Mouse (Mus musculus) hindbrain, embryonic 16.5 days (tissue): ENCODE results near the gene Glis1. TPM values are rescaled to one million over a fixed set of nuclear protein-coding genes. Genes with fewer than 3 reads are reported as not detected.

Experiments used
- ATAC-seq: fragments of 200-750 bp; cut with Nextera tagmentation; 2 replicates; pipeline ENCODE4 v1.8.0; 2017; ENCODE audit warnings: moderate TSS enrichment, moderate library complexity
- H3K27ac ChIP-seq: fragments of 300-500 bp; sonication (generic); 2 replicates; pipeline ENCODE4 v1.5.1; 2014; ENCODE audit warnings: low read depth, mild to moderate bottlenecking, control low read depth, low read length, moderate library complexity
- H3K27me3 ChIP-seq: fragments of 300-500 bp; sonication (generic); replicated peaks from 2 replicates; pipeline ENCODE4 v1.6.1; 2014; ENCODE audit warnings: low read length; ENCODE audit not compliant: control insufficient read depth, insufficient read depth
- H3K36me3 ChIP-seq: fragments of 300-500 bp; sonication (generic); 2 replicates; pipeline ENCODE4 v1.6.1; 2014; ENCODE audit warnings: mild to moderate bottlenecking, low read length, moderate library complexity, mixed read lengths; ENCODE audit not compliant: control insufficient read depth, insufficient read depth
- H3K4me1 ChIP-seq: fragments of 300-500 bp; sonication (generic); 2 replicates; pipeline ENCODE4 v1.6.1; 2014; ENCODE audit warnings: low read depth, low read length; ENCODE audit not compliant: control insufficient read depth, insufficient read depth
- H3K4me2 ChIP-seq: fragments of 300-500 bp; sonication (generic); 2 replicates; pipeline ENCODE4 v1.6.1; 2014; ENCODE audit warnings: mild to moderate bottlenecking, low read length, control low read depth, moderate library complexity
- H3K4me3 ChIP-seq: fragments of 300-500 bp; sonication (generic); 2 replicates; pipeline ENCODE4 v1.5.1; 2014; ENCODE audit warnings: mild to moderate bottlenecking, low read length, control low read depth, moderate library complexity
- H3K9ac ChIP-seq: fragments of 300-500 bp; sonication (generic); 2 replicates; pipeline ENCODE4 v1.6.1; 2014; ENCODE audit warnings: low read depth, mild to moderate bottlenecking, control low read depth, low read length, moderate library complexity
- H3K9me3 ChIP-seq: fragments of 300-500 bp; sonication (generic); 2 replicates; pipeline ENCODE4 v1.6.1; 2014; ENCODE audit warnings: mild to moderate bottlenecking, low read length, moderate library complexity; ENCODE audit not compliant: control insufficient read depth
- WGBS: fragments of 180-500 bp; shearing (Covaris S2); extraction: QIAGEN DNeasy Blood & Tissue Kit; methylation state at CpG from one replicate; pipeline ENCODE4 v1.1.7; 2014; 5-methylcytosine and 5-hydroxymethylcytosine counted together
- polyA plus RNA-seq: library from polyadenylated mRNA; unstranded; fragments of >200 nt; fragmentation: Nextera tagmentation; extraction: Ambion mirVana; gene quantifications from 2 replicates; pipeline ENCODE4 v1.2.1, GENCODE M21; 2015

The Glis1 gene
- polyA plus RNA-seq, 1 experiment from 2014 or later: 1.3 TPM

DNA sequence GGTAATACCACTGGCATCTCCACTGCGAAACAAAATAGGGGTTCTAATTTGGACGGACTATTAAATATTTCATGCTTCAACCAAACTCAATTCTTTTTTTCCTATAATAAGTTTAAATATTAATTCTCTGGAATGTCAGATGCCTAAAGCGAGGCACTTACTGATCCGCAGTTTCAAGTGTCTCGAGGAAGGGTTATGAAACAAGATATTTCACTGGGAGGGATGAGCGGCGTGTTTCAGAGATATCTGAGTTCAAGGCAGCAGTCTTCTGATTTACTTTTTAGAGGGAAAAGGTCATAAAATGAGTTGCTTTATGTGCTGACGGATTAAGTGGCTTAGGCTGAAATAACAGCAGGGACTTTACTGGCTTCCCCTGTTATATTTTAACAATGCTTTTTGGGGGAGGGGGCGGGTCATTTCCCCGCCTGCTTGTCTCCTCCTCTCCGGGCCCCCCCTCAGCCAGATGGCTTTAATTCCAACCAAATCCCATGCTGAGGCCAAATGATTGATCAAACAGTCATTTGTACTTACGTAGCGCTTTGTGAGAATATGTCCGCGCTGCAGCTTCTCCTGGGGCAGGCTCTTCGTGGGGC lies 8.6 kb downstream of the Glis1 start:
- 42% methylated on average over 16 of the region's 16 CpGs for WGBS
- no peak overlapping the region for H3K4me3 ChIP-seq
- no peak overlapping the region for H3K9ac ChIP-seq
- H3K27me3 ChIP-seq: no peaks in the 10 kb centered on the region; the same call in 1 of the 2 replicates
- H3K27ac ChIP-seq: no peak overlapping the region
- H3K4me1 ChIP-seq: peaks cover 2% of the 10 kb centered on the region; the same call in 1 of the 2 replicates
- no peaks in the 10 kb centered on the region for H3K36me3 ChIP-seq
- ATAC-seq: no peak
- no peak overlapping the region for H3K4me2 ChIP-seq
- H3K9me3 ChIP-seq: no peaks in the 10 kb centered on the region

DNA sequence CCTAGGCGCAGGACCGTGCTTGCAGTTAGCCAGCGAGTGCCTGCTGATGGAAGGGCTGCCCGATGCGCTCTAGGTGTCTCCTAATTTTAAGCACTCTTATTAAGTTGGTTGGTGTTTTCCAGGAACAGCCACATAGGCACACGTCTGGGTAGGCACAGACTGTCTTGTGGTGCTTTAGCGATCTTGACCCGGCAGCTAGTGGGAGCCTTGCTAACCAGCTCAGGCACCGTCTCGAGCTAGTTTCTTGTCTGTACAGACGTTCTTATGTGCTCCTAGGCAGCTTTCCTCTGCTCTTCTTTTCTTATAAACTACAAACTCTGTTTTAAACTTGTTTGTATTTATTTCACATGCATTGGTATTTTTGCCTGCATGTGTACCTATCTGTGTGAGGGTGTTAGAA lies 9.2 kb downstream of the Glis1 start:
- peaks cover 2% of the 10 kb centered on the region; the same call in 1 of the 2 replicates for H3K4me1 ChIP-seq
- H3K9me3 ChIP-seq: no peaks in the 10 kb centered on the region
- no peak overlapping the region for H3K4me2 ChIP-seq
- H3K4me3 ChIP-seq: no peak overlapping the region
- ATAC-seq: no peak
- no peaks in the 10 kb centered on the region for H3K27me3 ChIP-seq
- no peak overlapping the region for H3K27ac ChIP-seq
- H3K9ac ChIP-seq: no peak overlapping the region
- 61% methylated on average over 11 of the region's 11 CpGs for WGBS
- H3K36me3 ChIP-seq: no peaks in the 10 kb centered on the region

DNA sequence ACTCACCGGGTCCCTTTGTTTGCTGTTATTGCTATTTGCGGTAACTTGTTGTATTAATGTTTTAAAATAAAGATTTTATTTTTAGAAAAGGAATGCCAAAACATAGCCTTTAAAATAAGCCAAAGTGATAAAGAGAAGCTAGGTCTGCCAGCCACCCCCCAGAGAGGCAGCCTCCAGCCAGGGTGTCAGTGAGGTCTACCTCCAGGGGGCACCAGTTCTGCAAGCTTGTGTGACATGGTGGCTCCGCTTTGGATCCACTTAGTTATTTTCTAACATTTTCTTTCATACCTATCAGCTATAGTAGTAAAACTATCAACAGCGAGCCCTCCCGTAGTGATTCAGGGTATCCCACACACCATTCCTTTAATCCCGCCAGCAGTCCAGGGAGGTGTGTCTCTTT lies 14.1 kb downstream of the Glis1 start:
- WGBS: 91% methylated on average over 6 of the region's 6 CpGs
- Histone ChIP-seq H3K4me3 (no peak overlapping the region), H3K9ac (no peak overlapping the region), H3K9me3 (no peaks in the 10 kb centered on the region), H3K36me3 (no peaks in the 10 kb centered on the region), H3K27me3 (no peaks in the 10 kb centered on the region), H3K4me1 (peaks cover 3% of the 10 kb centered on the region; the same call in 1 of the 2 replicates), H3K27ac (no peak overlapping the region), H3K4me2 (no peak overlapping the region)
- no peak for ATAC-seq

DNA sequence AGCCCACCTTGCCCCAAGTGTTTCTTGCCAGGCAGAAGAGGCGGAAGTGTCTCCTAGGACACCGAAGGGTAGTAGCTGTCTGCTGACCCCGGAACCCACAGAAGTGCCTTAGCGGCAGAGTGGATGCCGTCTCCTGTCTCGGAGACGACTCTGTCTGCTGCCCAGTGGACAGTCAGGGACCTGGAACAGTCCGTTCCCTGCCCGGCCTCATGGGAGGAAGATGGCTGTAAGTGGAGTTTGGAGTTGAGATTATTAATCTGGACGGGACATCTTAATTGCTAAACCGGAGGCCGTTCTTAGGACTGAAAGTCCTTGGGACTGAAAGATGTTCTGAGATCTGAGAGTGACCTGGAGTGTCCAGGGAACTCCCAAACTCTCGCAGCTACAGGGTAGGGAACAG lies 15.1 kb downstream of the Glis1 start:
- no peak overlapping the region for H3K4me3 ChIP-seq
- H3K4me2 ChIP-seq: no peak overlapping the region
- H3K36me3 ChIP-seq: no peaks in the 10 kb centered on the region
- no peak overlapping the region for H3K9ac ChIP-seq
- no peak for ATAC-seq
- no peaks in the 10 kb centered on the region for H3K9me3 ChIP-seq
- H3K4me1 ChIP-seq: peaks cover 3% of the 10 kb centered on the region; the same call in 1 of the 2 replicates
- H3K27ac ChIP-seq: no peak overlapping the region
- no peaks in the 10 kb centered on the region for H3K27me3 ChIP-seq
- 85% methylated on average over 13 of the region's 13 CpGs for WGBS

DNA sequence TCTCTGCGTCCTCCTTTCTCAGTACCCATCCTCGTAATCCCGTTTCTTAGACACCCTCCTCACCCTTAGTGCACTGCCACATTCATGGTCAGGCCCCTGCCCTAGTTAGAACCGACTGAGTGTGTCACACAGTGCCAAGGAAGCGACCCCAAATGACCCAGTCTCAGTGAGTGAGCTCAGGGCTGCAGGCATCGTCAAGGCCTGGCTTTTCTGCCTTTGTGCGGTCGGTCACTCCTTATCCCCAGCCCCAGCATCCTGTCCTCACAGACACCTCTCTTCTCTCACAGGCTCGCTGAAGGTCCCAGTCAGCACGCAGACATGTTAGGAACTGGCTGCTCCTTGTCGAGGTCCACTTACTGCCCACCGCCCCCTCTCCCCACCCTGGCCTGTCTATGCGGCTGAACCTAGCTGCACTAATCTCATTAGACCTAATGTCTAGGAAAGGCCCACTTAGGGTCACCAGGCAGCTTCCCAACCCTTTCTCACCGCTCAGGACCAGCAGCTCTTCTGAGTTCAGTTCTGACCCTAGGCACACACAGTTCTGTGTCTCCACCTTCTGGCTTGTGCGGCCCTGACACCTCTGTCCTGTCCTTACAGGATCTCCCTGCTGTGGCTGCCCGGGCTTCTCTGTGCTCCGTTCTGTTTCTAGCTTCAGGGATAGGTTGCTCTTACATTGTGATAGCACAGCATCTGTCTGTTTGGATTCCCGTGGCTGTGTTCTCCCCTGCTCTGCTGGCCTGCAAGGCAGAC lies 18.1 kb downstream of the Glis1 start:
- H3K27me3 ChIP-seq: no peaks in the 10 kb centered on the region
- H3K9me3 ChIP-seq: no peaks in the 10 kb centered on the region
- no peak for ATAC-seq
- no peaks in the 10 kb centered on the region for H3K36me3 ChIP-seq
- WGBS: 75% methylated on average over 18 of the region's 18 CpGs
- H3K4me2 ChIP-seq: no peak overlapping the region
- no peak overlapping the region for H3K27ac ChIP-seq
- H3K4me1 ChIP-seq: peaks cover 3% of the 10 kb centered on the region; the same call in 1 of the 2 replicates
- H3K9ac ChIP-seq: no peak overlapping the region
- no peak overlapping the region for H3K4me3 ChIP-seq

DNA sequence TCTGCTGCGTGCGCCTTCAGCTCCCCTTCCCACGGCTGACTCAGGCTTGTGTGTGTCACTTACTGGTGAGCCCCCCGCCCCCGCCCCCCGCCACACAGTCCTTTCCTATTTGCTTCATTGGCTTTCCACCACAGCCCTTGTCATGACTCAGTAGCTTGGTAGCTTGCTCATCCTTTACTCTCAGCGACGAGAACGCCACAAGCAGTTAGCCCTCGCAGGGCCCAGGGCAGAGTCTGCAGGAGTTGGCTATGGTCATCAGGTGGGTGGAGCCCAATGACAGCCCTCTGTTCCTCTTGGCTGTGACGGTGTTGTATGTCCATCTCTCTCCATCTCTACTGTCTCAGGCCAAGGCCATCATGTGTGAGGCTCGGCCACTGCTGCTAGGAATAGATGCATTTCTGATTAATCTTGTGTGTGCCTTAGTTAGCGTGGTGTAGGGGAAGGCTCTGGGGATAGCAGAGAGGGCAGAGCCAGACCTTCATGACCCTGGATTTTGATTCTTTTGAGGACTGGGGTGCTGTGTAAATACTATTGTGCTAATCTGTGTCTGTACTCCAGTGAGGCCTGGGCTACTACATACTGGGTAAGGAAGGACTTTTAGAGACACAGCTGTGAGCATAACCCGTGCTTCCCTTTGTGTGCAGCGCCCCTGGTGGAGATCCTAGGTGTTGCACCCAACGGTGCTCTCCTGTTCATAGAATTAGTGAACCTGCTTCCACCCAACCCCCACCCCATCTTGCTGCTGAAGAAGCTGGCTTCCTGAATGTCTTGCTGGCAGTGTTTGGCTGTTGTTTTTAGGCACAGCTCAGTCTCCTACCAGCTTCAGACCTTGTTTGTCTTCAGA lies 19.0 kb downstream of the Glis1 start:
- no peaks in the 10 kb centered on the region for H3K27me3 ChIP-seq
- H3K4me3 ChIP-seq: no peak overlapping the region
- no peak overlapping the region for H3K27ac ChIP-seq
- H3K9ac ChIP-seq: no peak overlapping the region; the same call in 1 of the 2 replicates
- no peak overlapping the region for H3K4me2 ChIP-seq
- WGBS: 59% methylated on average over 16 of the region's 16 CpGs
- H3K9me3 ChIP-seq: no peaks in the 10 kb centered on the region
- ATAC-seq: peak; percentile 76
- H3K36me3 ChIP-seq: no peaks in the 10 kb centered on the region
- H3K4me1 ChIP-seq: peaks cover 3% of the 10 kb centered on the region; the same call in 1 of the 2 replicates

DNA sequence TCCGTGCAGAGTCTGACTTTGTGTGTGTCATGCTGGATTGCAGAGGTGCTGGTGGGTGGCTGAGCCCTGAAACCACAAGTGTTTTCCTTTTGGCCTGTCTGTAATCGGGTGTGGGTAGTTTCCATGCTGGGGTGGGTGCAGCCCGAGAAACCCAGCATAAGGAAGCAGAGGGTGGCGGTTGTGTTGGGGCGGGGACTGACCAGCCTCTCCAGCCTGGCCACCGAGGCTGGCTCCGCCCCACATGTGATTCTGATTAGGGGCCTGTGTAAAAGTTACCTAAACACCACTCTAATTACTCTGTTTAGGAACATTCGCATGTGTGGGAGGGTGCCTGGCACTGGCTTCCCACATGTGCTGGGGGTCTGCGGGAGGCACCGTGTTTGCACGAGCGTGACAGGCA lies 23.2 kb downstream of the Glis1 start:
- H3K4me3 ChIP-seq: no peak overlapping the region
- no peak overlapping the region for H3K4me2 ChIP-seq
- H3K9me3 ChIP-seq: no peaks in the 10 kb centered on the region
- peaks cover 3% of the 10 kb centered on the region; the same call in 1 of the 2 replicates for H3K4me1 ChIP-seq
- no peak for ATAC-seq
- 77% methylated on average over 12 of the region's 12 CpGs for WGBS
- no peak overlapping the region for H3K27ac ChIP-seq
- H3K36me3 ChIP-seq: no peaks in the 10 kb centered on the region
- no peak overlapping the region for H3K9ac ChIP-seq
- no peaks in the 10 kb centered on the region for H3K27me3 ChIP-seq

DNA sequence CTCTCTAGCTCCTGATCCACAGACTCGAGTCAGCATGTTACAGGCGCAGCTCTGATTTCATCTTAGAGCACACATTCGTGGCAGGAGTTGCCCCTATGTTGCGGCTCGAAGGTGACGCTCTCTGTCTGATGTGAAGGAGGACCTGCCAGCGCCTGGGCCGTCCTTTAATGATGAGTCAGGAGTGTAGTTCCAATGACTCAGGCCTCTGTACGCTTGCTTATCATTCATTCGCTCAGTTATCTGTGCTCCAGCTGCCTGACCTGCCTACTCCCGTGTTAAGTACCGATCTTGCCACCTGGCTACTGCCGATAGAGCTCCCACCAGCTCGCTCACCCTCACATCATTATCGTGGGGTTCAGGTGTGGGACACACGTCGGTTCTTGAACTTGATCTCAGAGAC lies 24.5 kb downstream of the Glis1 start:
- Histone ChIP-seq H3K27ac (no peak overlapping the region), H3K4me2 (no peak overlapping the region), H3K36me3 (no peaks in the 10 kb centered on the region), H3K27me3 (no peaks in the 10 kb centered on the region), H3K9ac (no peak overlapping the region), H3K4me3 (no peak overlapping the region), H3K4me1 (no peaks in the 10 kb centered on the region), H3K9me3 (no peaks in the 10 kb centered on the region)
- no peak for ATAC-seq
- WGBS: 82% methylated on average over 17 of the region's 17 CpGs

DNA sequence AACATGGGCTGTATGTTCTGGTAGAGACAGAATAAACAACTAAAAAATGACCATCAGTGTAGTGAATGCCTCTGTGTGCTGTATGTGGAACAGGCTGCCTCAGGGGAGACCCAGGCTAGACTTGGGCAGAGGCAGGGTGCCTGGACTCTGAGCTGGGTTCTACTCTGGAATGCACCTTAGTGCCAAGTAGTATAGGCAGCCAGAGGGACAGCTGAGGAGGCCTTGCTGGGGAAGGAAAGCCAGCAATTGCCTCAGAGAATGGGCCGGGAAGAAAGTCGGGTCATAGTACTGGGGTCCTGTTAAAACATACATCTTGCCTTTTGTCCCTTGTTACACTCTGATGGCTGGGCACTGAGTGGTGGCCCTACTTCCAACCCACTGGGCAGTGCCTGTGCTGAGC lies 25.1 kb downstream of the Glis1 start:
- H3K27me3 ChIP-seq: no peaks in the 10 kb centered on the region
- WGBS: 92% methylated on average over 2 of the region's 2 CpGs
- ATAC-seq: no peak
- H3K4me1 ChIP-seq: no peaks in the 10 kb centered on the region
- no peaks in the 10 kb centered on the region for H3K9me3 ChIP-seq
- H3K9ac ChIP-seq: no peak overlapping the region
- H3K4me3 ChIP-seq: no peak overlapping the region
- no peaks in the 10 kb centered on the region for H3K36me3 ChIP-seq
- no peak overlapping the region for H3K27ac ChIP-seq
- H3K4me2 ChIP-seq: no peak overlapping the region
